Mouse (Mus musculus) intestine, embryonic 14.5 days (tissue): Measurements from ENCODE around the gene Dhx15. TPM values are rescaled to one million over a fixed set of nuclear protein-coding genes. Genes with fewer than 3 reads are reported as not detected.

Source experiments
- ATAC-seq: fragments of 200-750 bp; cut with Nextera tagmentation; replicated peaks from 2 replicates; pipeline ENCODE4 v1.8.0; 2017; ENCODE audit warnings: low read depth, moderate number of reproducible peaks, moderate TSS enrichment, moderate library complexity; ENCODE audit not compliant: low FRiP score, low TSS enrichment
- DNase-seq: peaks from one replicate; pipeline ENCODE4 v3.0.0-alpha.2; 2018; ENCODE audit warnings: low spot score
- H3K27ac ChIP-seq: fragments of 300-500 bp; sonication (generic); 2 replicates; pipeline ENCODE4 v1.5.1; 2014; ENCODE audit warnings: low read depth, mild to moderate bottlenecking, control low read depth
- H3K27me3 ChIP-seq: fragments of 300-500 bp; sonication (generic); replicated peaks from 2 replicates; pipeline ENCODE4 v1.6.1; 2014; ENCODE audit warnings: low read length, control low read depth; ENCODE audit not compliant: control insufficient read depth, insufficient read depth
- H3K36me3 ChIP-seq: fragments of 300-500 bp; sonication (generic); 2 replicates; pipeline ENCODE4 v1.6.1; 2014; ENCODE audit warnings: low read length, control low read depth; ENCODE audit not compliant: control insufficient read depth, insufficient read depth
- H3K4me1 ChIP-seq: fragments of 300-500 bp; sonication (generic); replicated peaks from 2 replicates; pipeline ENCODE4 v1.6.1; 2014; ENCODE audit warnings: low read length, control low read depth, mixed read lengths; ENCODE audit not compliant: control insufficient read depth, insufficient read depth
- H3K4me2 ChIP-seq: fragments of 300-500 bp; sonication (generic); 2 replicates; pipeline ENCODE4 v1.6.1; 2014; ENCODE audit warnings: low read length
- H3K4me3 ChIP-seq: fragments of 300-500 bp; sonication (generic); 2 replicates; pipeline ENCODE4 v1.5.1; 2014; ENCODE audit warnings: low read depth, low read length, control low read depth, mixed read lengths
- H3K9ac ChIP-seq: fragments of 300-500 bp; sonication (generic); 2 replicates; pipeline ENCODE4 v1.6.1; 2014; ENCODE audit warnings: mild to moderate bottlenecking, low read length
- H3K9me3 ChIP-seq: fragments of 300-500 bp; sonication (generic); 2 replicates; pipeline ENCODE4 v1.6.1; 2016; ENCODE audit warnings: low read length, control low read depth; ENCODE audit not compliant: control insufficient read depth
- WGBS: fragments of 180-500 bp; shearing (Covaris S2); extraction: QIAGEN DNeasy Blood & Tissue Kit; methylation state at CpG from one replicate; pipeline ENCODE4 v1.1.7; 2014; 5-methylcytosine and 5-hydroxymethylcytosine counted together
- polyA plus RNA-seq: library from polyadenylated mRNA; unstranded; fragments of >200 nt; fragmentation: Nextera tagmentation; extraction: Ambion mirVana; gene quantifications from 2 replicates; pipeline ENCODE4 v1.2.1, GENCODE M21; 2014

The Dhx15 gene
- polyA plus RNA-seq, 1 experiment from 2014 or later, result 95.9 TPM

- Histone ChIP-seq H3K4me3 (no peak overlapping the region), H3K27me3 (no peaks in the 10 kb centered on the region), H3K36me3 (peaks cover 27% of the 10 kb centered on the region), H3K27ac (no peak overlapping the region), H3K4me1 (0 out of 2 replicates have a peak, but pooled peaks cover 5% of the 10 kb centered on the region), H3K9ac (no peak overlapping the region), H3K4me2 (no peak overlapping the region), H3K9me3 (no peaks in the 10 kb centered on the region)
- WGBS, result 81% methylated on average over 16 of the region's 16 CpGs
- peak; percentile 39 for DNase-seq
- ATAC-seq, result no peak
Measured at GRCm38 (mm10) chr5:52135460-52136141, 54.7 kb downstream of the Dhx15 start.

- ATAC-seq, result no peak
- no peaks in the 10 kb centered on the region for H3K4me1 ChIP-seq
- DNase-seq, result peak; percentile 28
- no peaks in the 10 kb centered on the region for H3K27me3 ChIP-seq
- no peak overlapping the region for H3K9ac ChIP-seq
- 93% methylated on average over 7 of the region's 7 CpGs for WGBS
- H3K27ac ChIP-seq, result no peak overlapping the region
- H3K9me3 ChIP-seq, result no peaks in the 10 kb centered on the region
- no peak overlapping the region for H3K4me2 ChIP-seq
- H3K36me3 ChIP-seq, result peaks cover 8% of the 10 kb centered on the region
- H3K4me3 ChIP-seq, result no peak overlapping the region
Measured at GRCm38 (mm10) chr5:52132840-52133239, 57.5 kb downstream of the Dhx15 start.

- H3K4me1 ChIP-seq, result no peaks in the 10 kb centered on the region
- DNase-seq, result peak; percentile 71
- WGBS, result 29% methylated on average over 9 of the region's 9 CpGs
Measured at GRCm38 (mm10) chr5:52132092-52132491, 58.2 kb downstream of the Dhx15 start.

GRCm38 (mm10) chr5:52131389-52131788 is 58.9 kb downstream of the Dhx15 start:
- Histone ChIP-seq H3K4me2 (no peak overlapping the region), H3K4me1 (no peaks in the 10 kb centered on the region), H3K27me3 (no peaks in the 10 kb centered on the region), H3K9me3 (no peaks in the 10 kb centered on the region), H3K27ac (no peak overlapping the region), H3K36me3 (peaks cover 4% of the 10 kb centered on the region; the same call in 1 of the 2 replicates), H3K4me3 (no peak overlapping the region), H3K9ac (no peak overlapping the region)
- 89% methylated on average over 13 of the region's 13 CpGs for WGBS
- ATAC-seq (no peak), DNase-seq (no peak)

More at GRCm38 (mm10) chr5:52132092-52132491, 58.2 kb downstream of the Dhx15 start:
- Histone ChIP-seq H3K4me2 (no peak overlapping the region), H3K4me3 (no peak overlapping the region), H3K27me3 (no peaks in the 10 kb centered on the region), H3K27ac (no peak overlapping the region), H3K9ac (no peak overlapping the region), H3K9me3 (no peaks in the 10 kb centered on the region), H3K36me3 (peaks cover 4% of the 10 kb centered on the region; the same call in 1 of the 2 replicates)
- 0 out of 2 replicates have a peak, but pooled peaks have one; percentile 29 for ATAC-seq

DNA sequence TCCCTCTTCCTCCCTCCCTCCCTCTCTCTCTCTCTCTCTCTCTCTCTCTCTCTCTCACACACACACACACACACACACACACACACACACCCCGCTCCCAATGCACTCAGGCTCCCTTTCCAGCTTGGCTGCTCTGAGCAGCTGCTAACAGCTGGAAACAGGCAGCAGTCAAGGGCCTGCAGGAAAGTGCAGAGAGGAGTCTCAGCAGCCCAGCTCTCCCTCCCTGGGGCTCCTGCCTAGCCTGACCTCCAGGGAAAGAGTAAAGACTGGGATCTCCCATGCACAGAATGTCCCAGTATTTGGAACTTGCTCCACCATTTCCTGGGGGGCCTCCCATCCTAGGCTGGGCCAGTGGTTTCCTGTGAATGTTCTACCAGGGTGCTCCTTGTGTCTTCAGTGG is 59.8 kb downstream of the Dhx15 start:
- WGBS, result 67% methylated on average over 1 of the region's 1 CpGs
- Histone ChIP-seq H3K4me3 (no peak overlapping the region), H3K27ac (no peak overlapping the region), H3K9me3 (no peaks in the 10 kb centered on the region), H3K4me1 (no peaks in the 10 kb centered on the region), H3K9ac (no peak overlapping the region), H3K36me3 (peaks cover 4% of the 10 kb centered on the region; the same call in 1 of the 2 replicates), H3K4me2 (no peak overlapping the region), H3K27me3 (no peaks in the 10 kb centered on the region)
- no peak for ATAC-seq
- DNase-seq, result no peak

DNA sequence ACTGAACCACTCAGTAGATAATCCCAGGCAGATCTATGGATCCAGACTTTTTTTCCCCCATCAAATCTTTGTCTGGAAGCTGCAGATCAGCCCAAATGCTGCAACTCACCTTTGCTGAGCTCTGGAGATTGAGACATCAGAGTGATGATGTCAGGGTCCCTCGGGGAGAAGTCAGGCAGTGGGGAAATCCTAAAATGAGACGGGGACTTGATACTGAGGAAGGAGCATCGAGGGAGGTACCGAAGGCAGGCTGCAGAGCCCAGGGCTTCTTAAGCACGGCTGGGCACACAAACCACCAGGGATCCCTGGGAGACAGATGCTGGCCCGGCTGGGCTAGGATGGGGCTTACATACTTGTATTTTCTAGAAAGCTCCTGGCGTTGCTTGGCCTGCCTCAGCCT is 64.1 kb downstream of the Dhx15 start:
- ATAC-seq, result no peak
- no peak overlapping the region for H3K4me2 ChIP-seq
- no peak overlapping the region for H3K9ac ChIP-seq
- no peak overlapping the region for H3K4me3 ChIP-seq
- H3K4me1 ChIP-seq, result no peaks in the 10 kb centered on the region
- H3K36me3 ChIP-seq, result no peaks in the 10 kb centered on the region
- no peak for DNase-seq
- no peaks in the 10 kb centered on the region for H3K9me3 ChIP-seq
- H3K27ac ChIP-seq, result no peak overlapping the region
- no peaks in the 10 kb centered on the region for H3K27me3 ChIP-seq
- 69% methylated on average over 7 of the region's 7 CpGs for WGBS

DNA sequence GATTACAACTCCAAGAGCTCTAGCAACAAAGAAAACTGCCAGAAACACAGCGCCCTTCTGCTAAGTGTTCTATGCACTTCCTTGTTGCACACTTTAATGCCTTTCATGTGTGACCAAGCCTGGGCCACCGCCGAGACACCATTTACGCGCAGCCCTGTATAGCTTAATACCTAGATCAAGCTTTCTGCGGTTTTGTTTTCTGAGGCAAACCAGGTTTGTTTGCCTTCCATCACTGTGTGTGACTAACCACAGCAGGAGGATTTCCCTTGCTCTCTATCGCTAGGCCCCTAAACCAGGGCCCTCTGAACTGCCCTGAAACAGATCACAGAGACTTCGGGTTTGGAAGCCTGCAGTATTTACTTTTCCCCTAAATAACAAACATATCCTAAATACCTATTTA is 64.5 kb downstream of the Dhx15 start:
- 69% methylated on average over 8 of the region's 8 CpGs for WGBS
- H3K27ac ChIP-seq, result no peak overlapping the region
- no peak overlapping the region for H3K4me3 ChIP-seq
- H3K9ac ChIP-seq, result no peak overlapping the region
- H3K4me1 ChIP-seq, result no peaks in the 10 kb centered on the region
- DNase-seq (no peak), ATAC-seq (no peak)
- no peaks in the 10 kb centered on the region for H3K9me3 ChIP-seq
- H3K4me2 ChIP-seq, result no peak overlapping the region
- no peaks in the 10 kb centered on the region for H3K27me3 ChIP-seq
- no peaks in the 10 kb centered on the region for H3K36me3 ChIP-seq

DNA sequence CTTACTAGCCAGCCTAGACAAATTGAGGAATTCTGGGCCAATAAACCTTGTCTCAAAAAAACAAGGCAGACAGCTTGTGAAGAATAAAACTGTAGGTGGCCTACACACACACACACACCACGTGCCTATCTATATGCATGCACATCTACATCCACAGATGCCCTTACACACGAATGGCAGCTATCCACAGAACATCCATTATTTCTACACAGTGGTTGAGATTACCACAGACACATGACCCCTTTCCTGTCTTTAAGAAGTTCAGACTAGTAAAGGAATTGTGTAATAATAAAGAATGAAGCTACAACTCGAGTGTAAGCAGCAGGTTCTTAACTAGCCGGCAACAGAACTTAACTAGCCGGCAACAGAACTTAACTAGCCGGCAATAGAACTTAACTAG is 68.2 kb downstream of the Dhx15 start:
- DNase-seq, result no peak
- no peaks in the 10 kb centered on the region for H3K36me3 ChIP-seq
- no peaks in the 10 kb centered on the region for H3K9me3 ChIP-seq
- H3K27ac ChIP-seq, result no peak overlapping the region
- no peak overlapping the region for H3K4me2 ChIP-seq
- no peak for ATAC-seq
- no peak overlapping the region for H3K4me3 ChIP-seq
- 88% methylated on average over 6 of the region's 6 CpGs for WGBS
- no peaks in the 10 kb centered on the region for H3K27me3 ChIP-seq
- no peaks in the 10 kb centered on the region for H3K4me1 ChIP-seq
- H3K9ac ChIP-seq, result no peak overlapping the region

DNA sequence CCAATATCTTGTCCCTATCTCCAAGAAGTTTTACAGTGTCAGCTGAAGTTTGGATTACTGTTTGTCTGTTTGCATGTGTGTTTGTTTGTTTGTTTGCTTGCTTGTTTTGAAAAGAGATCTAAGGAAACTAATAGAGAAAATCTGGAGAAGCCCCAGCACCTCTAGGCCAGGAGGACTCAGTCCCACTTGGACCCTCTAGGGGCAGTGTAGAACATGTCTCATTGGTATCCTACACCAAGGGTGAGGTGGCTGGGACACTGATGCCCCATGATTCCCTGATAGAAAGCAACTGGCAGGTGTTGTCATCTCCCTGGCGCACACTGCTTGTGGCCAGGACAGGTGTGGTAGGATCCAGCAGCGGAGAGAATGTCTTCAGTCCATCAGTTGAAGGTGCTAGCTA is 70.5 kb downstream of the Dhx15 start:
- Histone ChIP-seq H3K9me3 (no peaks in the 10 kb centered on the region), H3K27me3 (peaks cover 7% of the 10 kb centered on the region), H3K4me2 (no peak overlapping the region), H3K4me3 (no peak overlapping the region), H3K27ac (no peak overlapping the region), H3K9ac (no peak overlapping the region), H3K4me1 (0 out of 2 replicates have a peak, but pooled peaks cover 5% of the 10 kb centered on the region), H3K36me3 (no peaks in the 10 kb centered on the region)
- ATAC-seq, result no peak
- 63% methylated on average over 2 of the region's 2 CpGs for WGBS
- DNase-seq, result no peak
